Mouse (Mus musculus): Measurements from ENCODE around the gene 4931429L15Rik.

Gene 4931429L15Rik

GRCm38 (mm10) chr9:46257546-46257945 lies 62.2 kb downstream of the 4931429L15Rik start:
- no peak for DNase-seq (ENCODE audit: low spot score)

- no peak for DNase-seq (ENCODE audit: low spot score)
These were observed 63.0 kb downstream of the 4931429L15Rik start for GRCm38 (mm10) chr9:46256658-46257385.

- no peak for DNase-seq (ENCODE audit: low spot score)
These were observed 63.6 kb downstream of the 4931429L15Rik start for GRCm38 (mm10) chr9:46256177-46256576.
